Mouse (Mus musculus): ENCODE measurements at regions not wholly inside any gene's neighbourhood (a gene's known extent, or its start where the extent isn't known, plus 50 kb on each side); places are given as distances from the start of the nearest gene placed in this dataset.

- no peak for DNase-seq (ENCODE audit: low read depth, low spot score)
These were observed 99.8 kb downstream of the Lrrn1 start for GRCm38 (mm10) chr6:107629376-107629775.

- DNase-seq (ENCODE audit: low read depth, low spot score), result peak; percentile 50
These were observed 116.2 kb downstream of the Lrrn1 start for GRCm38 (mm10) chr6:107645751-107646150.

GRCm38 (mm10) chr6:107653840-107654523 lies 124.4 kb downstream of the Lrrn1 start:
- no peak for DNase-seq (ENCODE audit: low read depth, low spot score)

GRCm38 (mm10) chr6:107657805-107658204 lies 128.2 kb downstream of the Lrrn1 start:
- peak; percentile 59 for DNase-seq (ENCODE audit: low read depth, low spot score)

- peak; percentile 49 for DNase-seq (ENCODE audit: low read depth, low spot score)
These were observed 131.6 kb downstream of the Lrrn1 start for GRCm38 (mm10) chr6:107661009-107661764.

GRCm38 (mm10) chr6:107699298-107699697 lies 169.7 kb downstream of the Lrrn1 start:
- DNase-seq (ENCODE audit: low read depth, low spot score), result no peak

- DNase-seq (ENCODE audit: low read depth, low spot score), result no peak
These were observed 178.6 kb downstream of the Lrrn1 start for GRCm38 (mm10) chr6:107708185-107708584.

GRCm38 (mm10) chr6:107708608-107709007 lies 179.0 kb downstream of the Lrrn1 start:
- DNase-seq (ENCODE audit: low read depth, low spot score), result no peak

- peak; percentile 62 for DNase-seq (ENCODE audit: low read depth, low spot score)
These were observed 180.8 kb downstream of the Lrrn1 start for GRCm38 (mm10) chr6:107710360-107710759.

- no peak for DNase-seq (ENCODE audit: low read depth, low spot score)
These were observed 181.9 kb downstream of the Lrrn1 start for GRCm38 (mm10) chr6:107711181-107712087.

GRCm38 (mm10) chr6:107713051-107713450 lies 183.5 kb downstream of the Lrrn1 start:
- no peak for DNase-seq (ENCODE audit: low read depth, low spot score)

- DNase-seq (ENCODE audit: low read depth, low spot score), result no peak
These were observed 187.6 kb downstream of the Lrrn1 start for GRCm38 (mm10) chr6:107717194-107717593.

- DNase-seq (ENCODE audit: low read depth, low spot score), result no peak
These were observed 200.7 kb downstream of the Lrrn1 start for GRCm38 (mm10) chr6:107730294-107730693.

GRCm38 (mm10) chr6:107734773-107735172 lies 205.2 kb downstream of the Lrrn1 start:
- peak; percentile 63 for DNase-seq (ENCODE audit: low read depth, low spot score)

GRCm38 (mm10) chr6:107749111-107749736 lies 219.7 kb downstream of the Lrrn1 start:
- DNase-seq (ENCODE audit: low read depth, low spot score), result no peak

GRCm38 (mm10) chr6:107749794-107750193 lies 220.2 kb downstream of the Lrrn1 start:
- no peak for DNase-seq (ENCODE audit: low read depth, low spot score)

GRCm38 (mm10) chr6:107752156-107752555 lies 222.6 kb downstream of the Lrrn1 start:
- no peak for DNase-seq (ENCODE audit: low read depth, low spot score)

GRCm38 (mm10) chr6:107755158-107755557 lies 225.6 kb downstream of the Lrrn1 start:
- peak; percentile 9 for DNase-seq (ENCODE audit: low read depth, low spot score)

- no peak for DNase-seq (ENCODE audit: low read depth, low spot score)
These were observed 241.4 kb downstream of the Lrrn1 start for GRCm38 (mm10) chr6:107770834-107771470.

- no peak for DNase-seq (ENCODE audit: low read depth, low spot score)
These were observed 255.4 kb downstream of the Lrrn1 start for GRCm38 (mm10) chr6:107784998-107785397.

All from brain, adult 2 months (tissue).